In the genomic region with DNA sequence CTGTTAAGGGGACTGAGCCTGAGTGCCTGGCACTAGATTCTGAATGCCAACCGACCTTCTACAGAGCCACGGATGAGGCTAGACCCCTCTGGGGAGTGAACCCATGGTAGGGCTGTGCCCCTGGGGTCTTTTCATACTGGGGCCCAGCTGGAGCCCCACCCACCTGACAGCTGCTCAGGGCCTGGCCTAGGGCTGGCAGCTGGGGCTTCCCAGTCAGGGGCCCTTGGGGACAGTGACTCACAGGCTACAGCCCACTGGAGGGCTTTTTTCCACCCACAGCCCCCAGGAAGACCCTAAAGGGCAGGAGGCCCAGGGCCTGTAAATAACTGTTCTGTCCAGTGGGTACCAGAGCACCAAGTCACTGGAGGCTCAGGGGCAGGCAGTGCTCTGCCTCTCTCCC, we compare ENCODE assay signal across 8 mouse cellular contexts.
DNase-seq lines count a peak whose midpoint lies in the region; ATAC-seq lines count a peak whose summit lies in the region.

No protein-coding gene starts in this region.

- no peak overlapping the region for H3K4me2 ChIP-seq in liver, embryonic 16.5 days (ENCODE audit: low read depth, low read length)
- H3K4me2 ChIP-seq in liver, embryonic 12.5 days = no peak overlapping the region
- no peak overlapping the region for H3K4me2 ChIP-seq in embryonic facial prominence, embryonic 14.5 days (ENCODE audit: low read depth, low read length)
- H3K4me2 ChIP-seq in neural tube, embryonic 14.5 days (ENCODE audit: low read depth, low read length) = no peak overlapping the region

- DNase-seq in embryonic facial prominence, embryonic 14.5 days (ENCODE audit: low spot score) = peak; percentile 41
- peak; percentile 41 for DNase-seq in hindbrain, embryonic 10.5 days (ENCODE audit: low spot score)
- DNase-seq in adrenal gland, adult 8-10 months = no peak
- no peak for DNase-seq in yolk sac, embryonic 10.5 days (ENCODE audit: low spot score)

- H3K9me3 ChIP-seq in liver, embryonic 16.5 days (replicated peaks; ENCODE audit: control insufficient read depth, low read length) = no peaks in the 10 kb centered on the region
- H3K9me3 ChIP-seq in liver, embryonic 12.5 days (replicated peaks) = no peaks in the 10 kb centered on the region
- H3K9me3 ChIP-seq in embryonic facial prominence, embryonic 14.5 days (ENCODE audit: control insufficient read depth, low read length) = no peaks in the 10 kb centered on the region
- no peaks in the 10 kb centered on the region for H3K9me3 ChIP-seq in hindbrain, embryonic 10.5 days
- H3K9me3 ChIP-seq in neural tube, embryonic 14.5 days (ENCODE audit: control insufficient read depth, low read length) = no peaks in the 10 kb centered on the region

- H3K36me3 ChIP-seq in liver, embryonic 16.5 days (ENCODE audit: control insufficient read depth, insufficient read depth) = no peaks in the 10 kb centered on the region
- H3K36me3 ChIP-seq in liver, embryonic 12.5 days = no peaks in the 10 kb centered on the region
- H3K36me3 ChIP-seq in embryonic facial prominence, embryonic 14.5 days (ENCODE audit: control insufficient read depth, insufficient read depth, low read length) = no peaks in the 10 kb centered on the region
- peaks cover 24% of the 10 kb centered on the region for H3K36me3 ChIP-seq in hindbrain, embryonic 10.5 days
- H3K36me3 ChIP-seq in neural tube, embryonic 14.5 days (ENCODE audit: control insufficient read depth, insufficient read depth, low read length) = no peaks in the 10 kb centered on the region

- no peaks in the 10 kb centered on the region for H3K27me3 ChIP-seq in liver, embryonic 16.5 days (ENCODE audit: control insufficient read depth, insufficient read depth, low read depth, low read length)
- H3K27me3 ChIP-seq in liver, embryonic 12.5 days (replicated peaks) = peaks cover 13% of the 10 kb centered on the region
- H3K27me3 ChIP-seq in embryonic facial prominence, embryonic 14.5 days (replicated peaks; ENCODE audit: control insufficient read depth, insufficient read depth, low read length) = no peaks in the 10 kb centered on the region
- no peaks in the 10 kb centered on the region for H3K27me3 ChIP-seq in hindbrain, embryonic 10.5 days (ENCODE audit: insufficient read depth, poor library complexity, severe bottlenecking)
- H3K27me3 ChIP-seq in neural tube, embryonic 14.5 days (ENCODE audit: control insufficient read depth, insufficient read depth, low read length) = no peaks in the 10 kb centered on the region

- no peaks in the 10 kb centered on the region; the same call in 1 of the 2 replicates for H3K4me1 ChIP-seq in liver, embryonic 16.5 days (ENCODE audit: control insufficient read depth, low read depth, low read length)
- peaks cover 6% of the 10 kb centered on the region; the same call in 1 of the 2 replicates for H3K4me1 ChIP-seq in liver, embryonic 12.5 days
- H3K4me1 ChIP-seq in embryonic facial prominence, embryonic 14.5 days (ENCODE audit: control insufficient read depth, insufficient read depth, low read length) = peaks cover 14% of the 10 kb centered on the region
- peaks cover 77% of the 10 kb centered on the region for H3K4me1 ChIP-seq in hindbrain, embryonic 10.5 days (replicated peaks)
- peaks cover 13% of the 10 kb centered on the region for H3K4me1 ChIP-seq in neural tube, embryonic 14.5 days (ENCODE audit: control insufficient read depth, insufficient read depth, low read length)

- peak; percentile 30; the same call in 1 of the 2 replicates for ATAC-seq in liver, embryonic 16.5 days (ENCODE audit: low read depth)
- ATAC-seq in liver, embryonic 12.5 days = no peak
- ATAC-seq in embryonic facial prominence, embryonic 14.5 days (ENCODE audit: low read depth) = peak; percentile 59; the same call in 1 of the 2 replicates
- 0 out of 2 replicates have a peak, but pooled peaks have one; percentile 32 for ATAC-seq in neural tube, embryonic 14.5 days (ENCODE audit: low read depth)
- no peak for ATAC-seq in megakaryocyte, adult 5-6 weeks (ENCODE audit: poor library complexity, severe bottlenecking)

- no peak overlapping the region for H3K4me3 ChIP-seq in liver, embryonic 16.5 days (ENCODE audit: low read depth, low read length)
- no peak overlapping the region for H3K4me3 ChIP-seq in liver, embryonic 12.5 days
- no peak overlapping the region for H3K4me3 ChIP-seq in embryonic facial prominence, embryonic 14.5 days (ENCODE audit: low read depth, low read length)
- no peak overlapping the region for H3K4me3 ChIP-seq in hindbrain, embryonic 10.5 days
- no peak overlapping the region for H3K4me3 ChIP-seq in neural tube, embryonic 14.5 days (ENCODE audit: low read depth, low read length)

- 52% methylated on average over 2 of the region's 2 CpGs for WGBS in liver, embryonic 16.5 days (ENCODE audit: insufficient replicate concordance)
- 50% methylated on average over 2 of the region's 2 CpGs for WGBS in liver, embryonic 12.5 days (ENCODE audit: insufficient replicate concordance)
- WGBS in embryonic facial prominence, embryonic 14.5 days = 55% methylated on average over 2 of the region's 2 CpGs
- WGBS in hindbrain, embryonic 10.5 days = 45% methylated on average over 2 of the region's 2 CpGs
- 15% methylated on average over 2 of the region's 2 CpGs for WGBS in neural tube, embryonic 14.5 days

- H3K27ac ChIP-seq in liver, embryonic 16.5 days (ENCODE audit: low read length) = 0 out of 2 replicates have a peak overlapping the region, but pooled peaks have one; percentile 3
- no peak overlapping the region for H3K27ac ChIP-seq in liver, embryonic 12.5 days
- H3K27ac ChIP-seq in embryonic facial prominence, embryonic 14.5 days (replicated peaks; ENCODE audit: low read depth, low read length) = peak overlapping the region; percentile 67
- H3K27ac ChIP-seq in hindbrain, embryonic 10.5 days = peak overlapping the region; percentile 86
- H3K27ac ChIP-seq in neural tube, embryonic 14.5 days (ENCODE audit: low read depth, low read length) = peak overlapping the region; percentile 69

- no peak overlapping the region for H3K9ac ChIP-seq in liver, embryonic 16.5 days (ENCODE audit: low read depth, low read length)
- no peak overlapping the region for H3K9ac ChIP-seq in liver, embryonic 12.5 days
- H3K9ac ChIP-seq in embryonic facial prominence, embryonic 14.5 days (ENCODE audit: low read depth, low read length) = no peak overlapping the region
- no peak overlapping the region for H3K9ac ChIP-seq in neural tube, embryonic 14.5 days (replicated peaks; ENCODE audit: low read depth, low read length)

Comparison
In these comparisons a context has a peak if more than half of its experiments do, and no peak if none do; other contexts are left out.
1. ATAC-seq: peak in liver, embryonic 16.5 days (single experiment), embryonic facial prominence, embryonic 14.5 days (single experiment) and neural tube, embryonic 14.5 days (single experiment); none in liver, embryonic 12.5 days (single experiment) and megakaryocyte, adult 5-6 weeks (single experiment).
2. DNase-seq: peak in embryonic facial prominence, embryonic 14.5 days (single experiment) and hindbrain, embryonic 10.5 days (single experiment); none in adrenal gland, adult 8-10 months (single experiment) and yolk sac, embryonic 10.5 days (single experiment).